Mouse (Mus musculus) limb, embryonic 13.5 days (tissue): ENCODE data around the gene Plekha5. TPM values are rescaled to one million over a fixed set of nuclear protein-coding genes. Genes with fewer than 3 reads are reported as not detected.
"Not testable (repeated sequence)": the region's sequence is repeated elsewhere in the genome, so short reads cannot be mapped to it uniquely, and the experiment has no call there.

Experiments used
- ATAC-seq: fragments of 200-750 bp; cut with Nextera tagmentation; 2 replicates; pipeline ENCODE4 v1.8.0; 2017; ENCODE audit warnings: low read depth, moderate number of reproducible peaks, moderate TSS enrichment; ENCODE audit not compliant: low FRiP score
- H3K27ac ChIP-seq: fragments of 300-500 bp; sonication (generic); 2 replicates; pipeline ENCODE4 v1.5.1; 2015; ENCODE audit warnings: inconsistent platforms, mild to moderate bottlenecking, moderate library complexity
- H3K27me3 ChIP-seq: fragments of 300-500 bp; sonication (generic); 2 replicates; pipeline ENCODE4 v1.6.1; 2015; ENCODE audit warnings: mild to moderate bottlenecking, inconsistent platforms
- H3K36me3 ChIP-seq: fragments of 300-500 bp; sonication (generic); 2 replicates; pipeline ENCODE4 v1.6.1; 2015; ENCODE audit warnings: inconsistent platforms, mild to moderate bottlenecking, moderate library complexity
- H3K4me1 ChIP-seq: fragments of 300-500 bp; sonication (generic); 2 replicates; pipeline ENCODE4 v1.6.1; 2015; ENCODE audit warnings: inconsistent platforms
- H3K4me2 ChIP-seq: fragments of 300-500 bp; sonication (generic); replicated peaks from 2 replicates; pipeline ENCODE4 v1.6.1; 2015; ENCODE audit warnings: inconsistent platforms, mild to moderate bottlenecking, moderate library complexity
- H3K4me3 ChIP-seq: fragments of 300-500 bp; sonication (generic); 2 replicates; pipeline ENCODE4 v1.5.1; 2015; ENCODE audit warnings: moderate library complexity, mild to moderate bottlenecking, inconsistent platforms
- H3K9ac ChIP-seq: fragments of 300-500 bp; sonication (generic); 2 replicates; pipeline ENCODE4 v1.6.1; 2015; ENCODE audit warnings: mild to moderate bottlenecking, inconsistent platforms
- H3K9me3 ChIP-seq: fragments of 300-500 bp; sonication (generic); 2 replicates; pipeline ENCODE4 v1.6.1; 2016; ENCODE audit warnings: inconsistent platforms
- WGBS: fragments of 180-500 bp; shearing (Covaris S2); methylation state at CpG from one replicate; pipeline ENCODE4 v1.1.7; 2015; 5-methylcytosine and 5-hydroxymethylcytosine counted together
- polyA plus RNA-seq: library from polyadenylated mRNA; unstranded; fragments of >200 nt; fragmentation: Nextera tagmentation; extraction: Ambion mirVana; gene quantifications from 2 replicates; pipeline ENCODE4 v1.2.1, GENCODE M21; 2015

The Plekha5 gene
- polyA plus RNA-seq, 1 experiment from 2014 or later = 46.7 TPM

DNA sequence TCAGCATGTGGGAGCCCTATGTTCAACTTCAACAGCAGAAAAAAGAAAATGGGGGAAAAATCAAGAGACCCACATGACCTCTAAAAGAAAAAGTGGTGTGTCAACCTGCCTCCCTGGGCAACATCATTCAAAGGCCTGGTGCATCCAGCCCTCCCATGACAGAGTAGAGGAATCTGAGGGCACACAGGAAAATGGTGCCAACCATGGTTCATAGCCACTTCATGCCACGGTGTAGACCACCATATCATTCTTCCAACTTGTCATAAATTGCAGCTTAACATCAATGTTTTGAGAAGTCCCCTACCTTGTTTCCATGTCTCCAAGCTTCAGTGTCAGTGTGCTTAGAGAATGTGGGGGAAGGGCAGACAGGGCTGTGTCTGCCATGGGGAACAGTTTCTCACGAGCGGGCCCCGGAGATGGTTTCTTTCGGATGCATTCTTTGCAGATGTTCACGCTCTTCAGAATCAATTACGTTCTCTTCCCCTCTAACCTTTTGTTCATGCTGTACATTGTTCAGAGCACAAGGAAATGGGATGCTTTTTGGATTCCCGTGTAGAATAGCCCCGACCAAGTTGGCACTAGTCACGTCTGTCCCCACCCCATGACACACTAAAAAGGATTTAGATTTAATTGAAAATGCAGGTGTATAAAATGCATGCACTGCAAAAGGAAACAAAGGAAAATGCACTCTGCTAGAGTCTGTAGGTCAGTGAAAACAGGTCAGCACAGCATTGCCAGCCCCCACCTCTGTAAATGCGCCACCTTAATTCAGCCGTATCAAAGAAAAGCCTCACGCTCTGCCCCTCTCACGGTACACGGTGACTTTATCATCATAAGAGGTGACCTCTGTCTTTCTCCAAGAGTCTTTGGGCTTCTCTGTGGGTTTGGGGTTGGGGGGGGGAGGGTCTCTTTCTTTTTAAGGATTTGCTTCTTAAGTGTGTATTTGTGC is 173.8 kb downstream of the Plekha5 start:
- H3K27ac ChIP-seq = no peak overlapping the region
- WGBS = 91% methylated on average over 15 of the region's 15 CpGs
- H3K9me3 ChIP-seq = no peaks in the 10 kb centered on the region
- H3K36me3 ChIP-seq = peaks cover 63% of the 10 kb centered on the region
- no peak for ATAC-seq
- H3K4me2 ChIP-seq = no peak overlapping the region
- 0 out of 2 replicates have a peak, but pooled peaks cover 4% of the 10 kb centered on the region for H3K4me1 ChIP-seq
- H3K4me3 ChIP-seq = no peak overlapping the region
- H3K9ac ChIP-seq = no peak overlapping the region
- no peaks in the 10 kb centered on the region for H3K27me3 ChIP-seq

DNA sequence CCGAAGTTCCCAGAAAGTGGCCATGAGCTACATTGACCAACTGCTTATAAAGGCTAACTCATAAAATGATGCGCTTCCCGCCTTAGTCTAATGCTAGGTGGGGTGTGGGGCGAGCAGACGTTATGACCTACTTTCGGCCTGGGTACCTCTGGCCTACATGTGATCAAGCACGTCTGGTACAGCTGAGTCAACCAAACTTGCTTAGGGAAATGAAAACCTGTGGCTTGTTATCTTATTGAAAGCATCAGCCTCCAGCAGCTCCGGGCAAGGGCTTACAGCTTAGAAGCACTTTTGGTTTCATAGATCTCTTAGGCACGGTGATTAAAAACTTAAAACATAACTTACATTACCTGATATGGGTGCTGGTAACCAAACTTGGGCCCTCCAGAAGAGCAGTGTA is 174.7 kb downstream of the Plekha5 start:
- WGBS = 88% methylated on average over 9 of the region's 9 CpGs
- Histone ChIP-seq H3K9me3 (no peaks in the 10 kb centered on the region), H3K36me3 (peaks cover 55% of the 10 kb centered on the region), H3K27ac (no peak overlapping the region), H3K4me2 (no peak overlapping the region), H3K9ac (no peak overlapping the region), H3K4me1 (peaks cover 7% of the 10 kb centered on the region), H3K27me3 (no peaks in the 10 kb centered on the region), H3K4me3 (no peak overlapping the region)
- ATAC-seq = no peak

DNA sequence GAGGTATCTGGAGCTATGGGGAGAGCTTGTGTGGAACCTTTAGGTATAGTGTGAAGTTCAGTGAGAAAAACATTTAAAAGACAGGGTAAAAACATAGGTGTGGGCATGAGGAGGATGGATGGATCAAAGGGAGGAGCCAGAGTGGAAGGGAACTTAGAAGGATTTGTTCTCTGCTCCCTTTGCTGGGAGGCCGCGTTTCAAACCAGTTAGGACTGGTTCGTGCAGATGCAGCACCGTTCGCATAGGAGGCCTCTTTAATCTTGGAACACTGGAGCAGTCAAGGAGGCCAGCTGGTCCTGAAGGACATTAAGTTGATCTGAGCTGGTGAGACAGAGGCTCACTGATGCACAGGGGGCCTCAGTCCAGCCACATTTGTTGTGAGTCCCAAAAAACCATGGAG is 175.5 kb downstream of the Plekha5 start:
- no peak overlapping the region for H3K4me2 ChIP-seq
- no peak; the same call in 1 of the 2 replicates for ATAC-seq
- H3K27ac ChIP-seq = no peak overlapping the region
- no peaks in the 10 kb centered on the region for H3K27me3 ChIP-seq
- no peak overlapping the region for H3K9ac ChIP-seq
- H3K4me1 ChIP-seq = peaks cover 10% of the 10 kb centered on the region
- H3K9me3 ChIP-seq = no peaks in the 10 kb centered on the region
- H3K4me3 ChIP-seq = no peak overlapping the region
- WGBS = 83% methylated on average over 5 of the region's 5 CpGs
- peaks cover 46% of the 10 kb centered on the region for H3K36me3 ChIP-seq

DNA sequence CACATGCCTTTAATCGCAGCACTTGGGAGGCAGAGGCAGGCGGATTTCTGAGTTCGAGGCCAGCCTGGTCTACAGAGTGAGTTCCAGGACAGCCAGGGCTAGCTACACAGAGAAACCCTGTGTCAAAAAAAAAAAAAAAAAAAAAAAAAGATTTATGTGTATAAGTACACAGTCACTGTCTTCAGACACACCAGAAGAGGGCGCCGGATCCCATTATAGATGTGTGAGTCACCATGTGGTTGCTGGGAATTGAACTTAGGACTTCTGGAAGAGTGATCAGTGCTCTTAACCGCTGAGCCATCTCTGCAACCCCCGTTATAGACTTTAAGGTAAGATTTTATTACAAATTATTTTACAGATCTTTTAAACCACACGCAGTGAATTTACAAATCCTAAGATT is 176.8 kb downstream of the Plekha5 start:
- not testable (repeated sequence) for H3K9ac ChIP-seq, H3K9me3 ChIP-seq, H3K27ac ChIP-seq, H3K27me3 ChIP-seq, ATAC-seq, H3K4me3 ChIP-seq, H3K4me2 ChIP-seq
- peaks cover 34% of the 10 kb centered on the region for H3K36me3 ChIP-seq
- 94% methylated on average over 8 of the region's 8 CpGs for WGBS
- H3K4me1 ChIP-seq = peaks cover 13% of the 10 kb centered on the region

DNA sequence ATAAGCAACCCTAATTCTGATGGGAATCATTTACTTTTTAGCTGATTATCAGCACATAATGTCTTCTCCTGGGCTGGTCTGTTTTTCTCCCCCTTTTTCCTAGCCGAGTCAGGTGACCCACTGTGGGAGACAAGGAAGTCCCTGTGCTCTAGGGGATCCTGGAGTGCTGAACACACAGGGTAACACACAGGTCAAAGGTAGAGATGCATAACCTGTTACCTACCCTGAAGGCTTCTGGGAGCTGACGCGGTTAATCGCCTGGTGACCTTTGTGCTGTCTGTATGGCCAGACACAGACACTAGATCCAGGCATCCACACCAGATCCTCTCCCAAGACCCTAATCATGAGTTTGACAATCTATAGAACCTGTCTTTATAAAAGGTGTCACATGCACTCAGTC is 177.3 kb downstream of the Plekha5 start:
- H3K27me3 ChIP-seq = no peaks in the 10 kb centered on the region
- H3K9ac ChIP-seq = no peak overlapping the region
- no peak overlapping the region for H3K27ac ChIP-seq
- peaks cover 29% of the 10 kb centered on the region for H3K36me3 ChIP-seq
- 87% methylated on average over 4 of the region's 4 CpGs for WGBS
- H3K4me3 ChIP-seq = no peak overlapping the region
- H3K9me3 ChIP-seq = no peaks in the 10 kb centered on the region
- no peak overlapping the region for H3K4me2 ChIP-seq
- ATAC-seq = no peak
- peaks cover 13% of the 10 kb centered on the region for H3K4me1 ChIP-seq

DNA sequence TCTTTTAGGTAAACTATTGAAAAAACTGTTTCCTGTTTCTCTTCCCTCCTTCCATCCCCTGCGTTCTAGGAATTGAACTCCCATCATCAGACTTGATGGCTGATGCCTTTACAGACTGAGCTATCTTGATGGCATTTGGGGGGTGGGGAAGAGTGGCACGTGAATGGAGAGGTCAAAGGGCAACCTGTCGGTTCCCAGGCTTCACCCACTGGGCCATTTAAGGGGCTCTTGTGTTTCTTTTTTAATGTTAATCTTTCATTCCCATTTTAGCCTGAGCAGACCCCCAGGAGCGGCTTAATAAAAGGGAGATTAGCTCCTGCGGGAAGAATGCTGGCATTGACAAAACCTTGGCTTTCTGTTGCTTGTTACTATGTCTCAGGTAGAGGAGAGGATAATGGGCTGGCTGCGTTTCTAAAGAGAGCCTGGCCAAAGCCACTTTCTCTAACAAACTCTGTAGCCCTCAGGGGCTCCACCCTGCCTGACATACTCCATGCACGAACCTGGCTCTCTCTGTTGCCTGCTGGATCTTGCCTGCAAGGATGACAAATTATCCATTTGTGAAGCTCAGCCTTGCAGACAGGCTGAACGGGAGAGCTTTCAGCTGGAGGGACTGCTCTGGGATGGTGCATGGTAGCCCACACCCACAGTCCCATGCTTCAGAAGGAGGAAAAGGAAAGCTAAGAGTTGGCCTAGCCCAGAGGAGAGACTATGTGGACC is 179.5 kb downstream of the Plekha5 start:
- Histone ChIP-seq H3K4me2 (no peak overlapping the region), H3K9me3 (no peaks in the 10 kb centered on the region), H3K36me3 (peaks cover 15% of the 10 kb centered on the region), H3K4me3 (no peak overlapping the region), H3K4me1 (peaks cover 13% of the 10 kb centered on the region), H3K9ac (no peak overlapping the region), H3K27me3 (no peaks in the 10 kb centered on the region), H3K27ac (no peak overlapping the region)
- peak; percentile 34; the same call in 1 of the 2 replicates for ATAC-seq
- WGBS = 15% methylated on average over 8 of the region's 8 CpGs

DNA sequence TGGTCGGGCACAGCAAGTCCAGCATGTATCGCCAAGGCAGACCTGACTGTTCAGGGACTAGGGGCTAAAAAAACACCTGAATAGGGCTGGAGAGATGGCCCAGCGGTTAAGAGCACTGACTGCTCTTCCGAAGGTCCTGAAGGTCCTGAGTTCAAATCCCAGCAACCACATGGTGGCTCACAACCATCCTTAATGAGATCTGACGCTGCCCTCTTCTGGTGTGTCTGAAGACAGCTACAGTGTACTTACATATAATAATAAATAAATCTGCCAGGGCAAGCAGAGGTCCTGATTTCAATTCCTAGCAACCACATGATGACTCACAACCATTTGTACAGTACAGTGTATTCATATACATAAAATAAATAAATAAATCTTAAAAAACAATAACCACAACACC is 181.3 kb downstream of the Plekha5 start:
- not testable (repeated sequence) for H3K36me3 ChIP-seq, H3K4me3 ChIP-seq, H3K27me3 ChIP-seq, H3K9me3 ChIP-seq, H3K9ac ChIP-seq, H3K4me2 ChIP-seq, ATAC-seq, H3K27ac ChIP-seq
- peaks cover 13% of the 10 kb centered on the region for H3K4me1 ChIP-seq
- 86% methylated on average over 5 of the region's 5 CpGs for WGBS

DNA sequence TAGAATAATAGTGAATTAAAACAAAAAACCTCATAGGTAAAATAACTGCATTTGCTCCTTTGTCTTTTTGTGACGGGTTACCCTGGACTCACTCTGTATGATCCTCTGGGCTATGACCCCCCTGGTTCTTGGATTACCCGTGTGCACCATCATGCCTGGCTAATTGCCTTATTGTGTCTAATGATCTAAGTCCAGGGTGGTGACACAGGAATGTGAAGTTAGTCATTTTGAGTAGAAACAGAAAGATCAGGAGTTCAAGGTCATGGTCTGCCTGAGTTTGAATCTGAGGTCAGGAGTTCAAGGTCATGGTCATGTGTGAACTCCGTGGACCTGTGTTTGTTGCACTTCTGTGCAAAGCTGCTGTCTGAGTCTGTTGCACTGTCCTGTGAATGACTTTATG is 181.9 kb downstream of the Plekha5 start:
- peaks cover 13% of the 10 kb centered on the region for H3K4me1 ChIP-seq
- H3K36me3 ChIP-seq = peaks cover 8% of the 10 kb centered on the region
- H3K27me3 ChIP-seq = no peaks in the 10 kb centered on the region
- H3K9me3 ChIP-seq = no peaks in the 10 kb centered on the region
- H3K9ac ChIP-seq = no peak overlapping the region
- ATAC-seq = no peak
- no peak overlapping the region for H3K27ac ChIP-seq
- 70% methylated on average over 3 of the region's 3 CpGs for WGBS
- no peak overlapping the region for H3K4me3 ChIP-seq
- no peak overlapping the region for H3K4me2 ChIP-seq

DNA sequence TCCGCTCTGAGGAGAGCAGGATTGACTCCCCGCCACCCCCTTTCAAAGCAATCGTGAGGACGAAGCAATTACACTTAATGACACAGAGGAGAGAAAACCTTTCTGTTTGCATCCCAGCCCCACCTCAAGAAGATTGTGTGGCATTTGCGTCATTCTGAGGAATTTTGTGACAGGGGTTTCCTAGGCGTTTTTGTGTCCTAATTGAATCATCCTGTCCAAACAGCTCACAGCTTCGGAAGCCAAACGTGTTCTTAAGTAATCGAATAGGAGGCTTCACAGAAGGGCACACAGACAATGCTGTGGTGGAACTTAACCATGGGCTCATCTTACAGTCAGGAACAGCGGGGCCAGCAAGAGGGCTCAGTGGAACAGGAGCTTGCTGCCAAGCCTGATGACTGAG is 182.7 kb downstream of the Plekha5 start:
- 51% methylated on average over 10 of the region's 10 CpGs for WGBS
- H3K9ac ChIP-seq = no peak overlapping the region
- H3K4me1 ChIP-seq = peaks cover 15% of the 10 kb centered on the region
- no peak for ATAC-seq
- no peaks in the 10 kb centered on the region for H3K27me3 ChIP-seq
- peaks cover 5% of the 10 kb centered on the region for H3K36me3 ChIP-seq
- no peak overlapping the region for H3K27ac ChIP-seq
- H3K9me3 ChIP-seq = no peaks in the 10 kb centered on the region
- H3K4me2 ChIP-seq = no peak overlapping the region
- H3K4me3 ChIP-seq = no peak overlapping the region

DNA sequence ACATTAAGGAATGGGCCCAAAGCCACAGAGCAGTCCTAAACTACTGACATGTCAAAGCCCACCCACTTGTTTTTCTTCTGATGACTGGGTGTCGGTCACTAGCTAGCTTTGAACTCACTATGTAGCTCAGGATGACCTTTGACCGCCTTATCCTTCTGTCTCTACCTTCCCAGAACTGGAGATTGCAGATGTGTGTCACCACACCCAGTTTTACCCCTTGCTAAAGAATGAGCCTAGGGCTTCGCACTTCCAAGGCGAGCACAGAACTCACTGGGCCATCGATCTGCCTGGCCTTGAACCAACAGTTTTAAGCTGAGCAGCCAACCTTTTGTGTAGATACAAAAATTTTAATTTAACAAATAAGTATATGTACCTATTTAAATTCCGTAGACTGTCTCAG is 184.8 kb downstream of the Plekha5 start:
- H3K9ac ChIP-seq = no peak overlapping the region
- peaks cover 5% of the 10 kb centered on the region for H3K36me3 ChIP-seq
- H3K27me3 ChIP-seq = no peaks in the 10 kb centered on the region
- peaks cover 14% of the 10 kb centered on the region for H3K4me1 ChIP-seq
- H3K9me3 ChIP-seq = no peaks in the 10 kb centered on the region
- no peak overlapping the region for H3K27ac ChIP-seq
- WGBS = 87% methylated on average over 6 of the region's 6 CpGs
- H3K4me2 ChIP-seq = no peak overlapping the region
- H3K4me3 ChIP-seq = no peak overlapping the region
- ATAC-seq = no peak

DNA sequence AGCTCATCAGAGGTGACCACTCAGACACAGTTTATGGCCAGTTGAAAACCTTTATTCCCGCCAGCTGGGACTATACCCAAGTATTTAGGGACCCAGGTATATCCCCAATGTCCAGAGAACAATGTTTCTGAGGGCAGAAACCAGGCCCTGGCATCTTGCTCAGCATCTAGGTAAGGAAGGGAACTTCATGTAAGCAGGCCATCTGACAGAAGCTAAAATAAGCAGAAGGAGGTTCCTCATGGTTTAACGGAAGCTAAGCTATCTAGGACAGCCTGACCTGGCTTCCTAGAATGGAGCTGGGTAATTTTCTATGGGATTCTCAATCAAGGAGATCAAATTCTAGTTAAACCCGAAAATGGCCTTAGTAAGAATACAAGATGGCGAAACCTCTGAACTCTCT is 185.7 kb downstream of the Plekha5 start:
- H3K27ac ChIP-seq = no peak overlapping the region
- H3K4me1 ChIP-seq = peaks cover 10% of the 10 kb centered on the region
- WGBS = 72% methylated on average over 4 of the region's 4 CpGs

DNA sequence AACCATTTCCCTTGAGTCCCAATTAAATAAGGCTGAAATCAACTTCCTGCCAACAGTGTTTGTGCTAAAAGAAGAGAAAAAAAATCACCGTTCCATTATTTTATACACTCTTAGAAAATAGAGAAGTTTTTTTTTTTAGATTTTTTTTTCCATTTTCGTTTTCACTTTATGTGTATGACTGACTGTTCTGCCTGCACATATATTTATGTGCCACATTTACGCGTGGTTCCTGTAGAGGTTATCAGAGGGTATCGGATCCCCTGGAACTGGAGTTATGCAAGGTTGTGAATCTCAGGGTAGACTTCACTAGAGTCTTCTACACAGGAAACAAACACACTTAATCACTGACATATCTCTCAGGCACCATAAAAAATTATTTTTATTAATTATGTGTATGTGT is 186.3 kb downstream of the Plekha5 start:
- no peak overlapping the region for H3K9ac ChIP-seq
- no peak overlapping the region for H3K4me2 ChIP-seq
- H3K4me1 ChIP-seq = peaks cover 7% of the 10 kb centered on the region
- no peak for ATAC-seq
- H3K27me3 ChIP-seq = no peaks in the 10 kb centered on the region
- no peaks in the 10 kb centered on the region for H3K9me3 ChIP-seq
- peaks cover 5% of the 10 kb centered on the region for H3K36me3 ChIP-seq
- H3K27ac ChIP-seq = no peak overlapping the region
- H3K4me3 ChIP-seq = no peak overlapping the region
- WGBS = 87% methylated on average over 5 of the region's 5 CpGs

More for the DNA sequence above, 185.7 kb downstream of the Plekha5 start:
- H3K4me2 ChIP-seq = no peak overlapping the region
- no peak overlapping the region for H3K9ac ChIP-seq
- no peak for ATAC-seq
- no peaks in the 10 kb centered on the region for H3K9me3 ChIP-seq
- H3K4me3 ChIP-seq = no peak overlapping the region
- H3K36me3 ChIP-seq = peaks cover 5% of the 10 kb centered on the region
- H3K27me3 ChIP-seq = no peaks in the 10 kb centered on the region
